Mouse (Mus musculus): ENCODE data around the gene Vim. TPM values are rescaled to one million over a fixed set of nuclear protein-coding genes. Genes with fewer than 3 reads are reported as not detected.
"Not testable (repeated sequence)": the region's sequence is repeated elsewhere in the genome, so short reads cannot be mapped to it uniquely, and the experiment has no call there.

Gene Vim
- total RNA-seq, 1 experiment from 2014 or later, result 674 TPM

DNA sequence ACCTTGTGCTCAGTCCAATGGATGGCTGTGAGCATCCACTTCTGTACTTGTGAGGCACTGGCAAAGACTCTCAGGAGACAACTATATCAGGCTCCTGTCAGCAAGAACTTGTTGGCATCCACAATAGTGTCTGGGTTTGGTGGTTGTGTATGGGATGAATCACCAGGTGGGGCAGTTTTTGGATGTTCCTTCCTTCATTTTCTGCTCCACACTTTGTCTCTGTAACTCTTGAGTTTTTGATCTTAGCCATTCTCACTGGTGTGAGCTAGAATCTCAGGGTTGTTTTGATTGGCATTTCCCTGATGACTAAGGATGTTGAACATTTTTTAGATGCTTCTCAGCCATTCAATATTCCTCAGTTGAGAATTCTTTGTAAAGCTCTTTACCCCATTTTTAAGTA, 10.0 kb downstream of the Vim start:
- ATAC-seq (replicated peaks in 1 of 2; ENCODE audit: insufficient read depth in 1 of 2, low FRiP score in 2 of 2, low TSS enrichment in 1 of 2, low read depth in 1 of 2, poor library complexity in 2 of 2, severe bottlenecking in 2 of 2), result not testable (repeated sequence)

DNA sequence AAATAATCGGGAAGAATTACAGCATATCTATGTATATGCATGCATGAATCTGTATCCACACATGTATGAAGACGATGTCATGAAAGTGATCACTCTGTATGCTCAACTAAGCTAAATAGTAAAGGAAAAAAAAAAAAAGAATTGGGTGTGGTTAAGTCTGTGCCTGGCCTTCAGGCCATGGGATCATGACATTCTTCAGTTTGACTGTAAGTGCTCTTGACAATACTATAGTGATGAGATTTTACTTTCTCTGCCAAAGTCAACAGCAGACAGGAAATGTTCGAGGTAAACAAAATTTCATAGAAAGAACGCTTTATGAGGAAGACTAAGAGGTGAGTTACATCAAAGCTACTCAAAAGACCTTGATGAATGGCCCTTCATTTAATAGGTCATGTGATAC, 19.6 kb downstream of the Vim start:
- ATAC-seq (replicated peaks in 1 of 2; ENCODE audit: insufficient read depth in 1 of 2, low FRiP score in 2 of 2, low TSS enrichment in 1 of 2, low read depth in 1 of 2, poor library complexity in 2 of 2, severe bottlenecking in 2 of 2), result no peak

DNA sequence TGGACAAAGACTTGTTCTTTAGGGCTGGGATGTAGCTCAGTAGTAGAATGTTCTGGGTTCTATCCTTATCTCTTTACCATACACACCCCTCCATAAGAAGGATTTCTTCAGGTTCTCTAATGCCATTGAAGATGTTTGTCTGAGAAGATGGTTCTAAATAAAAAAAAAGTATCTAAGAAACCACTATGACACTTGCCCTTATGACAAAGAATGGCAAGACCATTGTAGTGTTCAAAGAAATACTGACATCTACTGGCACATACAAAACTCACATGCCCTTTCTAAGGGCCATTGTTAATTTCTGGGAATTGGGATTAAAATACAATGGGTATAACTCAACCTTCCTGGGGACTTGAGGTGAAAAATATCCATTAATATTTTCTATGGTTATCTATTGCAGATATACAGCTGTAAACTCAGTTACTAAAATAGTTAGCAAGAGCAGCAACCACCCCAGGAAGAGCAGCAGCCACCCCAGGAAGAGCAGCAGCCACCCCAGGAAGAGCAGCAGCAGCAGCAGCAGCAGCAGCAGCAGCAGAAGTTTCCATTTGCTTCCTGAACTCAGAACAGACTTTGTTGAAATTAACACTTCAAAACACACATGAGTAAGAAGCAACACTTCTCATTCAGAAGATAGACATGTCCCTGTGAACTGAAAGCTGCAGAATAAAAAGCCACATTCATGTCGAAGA, 23.4 kb downstream of the Vim start:
- ATAC-seq (replicated peaks in 1 of 2; ENCODE audit: insufficient read depth in 1 of 2, low FRiP score in 2 of 2, low TSS enrichment in 1 of 2, low read depth in 1 of 2, poor library complexity in 2 of 2, severe bottlenecking in 2 of 2), result peak in 1 of 2 experiments; percentile 37; a peak in 3 of 4 replicates

DNA sequence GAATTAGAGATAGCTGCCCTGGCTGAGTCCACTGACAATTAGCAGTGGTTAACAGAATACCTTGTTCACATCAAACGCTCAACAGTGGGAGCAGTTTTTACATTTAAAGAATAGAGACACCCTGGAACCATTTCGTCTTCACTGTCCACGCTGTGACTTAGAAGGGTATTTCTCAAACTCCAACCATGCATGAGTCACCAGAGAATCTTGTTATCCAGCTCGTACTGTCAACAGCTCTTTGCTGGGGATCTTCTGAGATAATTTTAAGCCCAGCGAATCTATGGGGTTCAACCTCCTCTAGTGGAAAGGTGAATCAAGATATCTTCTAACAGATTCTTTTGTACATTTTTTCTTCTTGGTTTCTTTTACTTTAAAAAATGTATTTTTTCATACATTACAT, 24.4 kb downstream of the Vim start:
- no peak for ATAC-seq (replicated peaks in 1 of 2; ENCODE audit: insufficient read depth in 1 of 2, low FRiP score in 2 of 2, low TSS enrichment in 1 of 2, low read depth in 1 of 2, poor library complexity in 2 of 2, severe bottlenecking in 2 of 2)

DNA sequence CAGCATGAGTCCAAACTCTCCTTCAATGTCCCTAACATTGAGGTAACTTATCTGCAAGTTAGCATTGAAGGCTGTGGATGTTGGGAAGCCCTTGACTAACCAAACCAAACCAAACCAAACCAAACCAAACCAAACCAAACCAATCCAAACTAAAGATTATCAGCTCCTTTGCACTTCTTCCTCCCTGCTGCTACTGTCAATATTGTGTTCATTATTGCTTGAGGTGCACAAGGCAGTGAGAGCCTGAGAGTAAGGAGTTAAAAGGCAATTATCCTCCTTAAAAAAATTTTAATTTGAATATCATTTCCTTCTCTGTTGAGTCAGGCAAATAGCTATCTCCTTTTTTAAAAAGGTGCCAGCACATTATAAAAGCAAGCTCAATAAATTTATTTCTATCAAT, 29.4 kb downstream of the Vim start:
- ATAC-seq (replicated peaks in 1 of 2; ENCODE audit: insufficient read depth in 1 of 2, low FRiP score in 2 of 2, low TSS enrichment in 1 of 2, low read depth in 1 of 2, poor library complexity in 2 of 2, severe bottlenecking in 2 of 2), result no peak

DNA sequence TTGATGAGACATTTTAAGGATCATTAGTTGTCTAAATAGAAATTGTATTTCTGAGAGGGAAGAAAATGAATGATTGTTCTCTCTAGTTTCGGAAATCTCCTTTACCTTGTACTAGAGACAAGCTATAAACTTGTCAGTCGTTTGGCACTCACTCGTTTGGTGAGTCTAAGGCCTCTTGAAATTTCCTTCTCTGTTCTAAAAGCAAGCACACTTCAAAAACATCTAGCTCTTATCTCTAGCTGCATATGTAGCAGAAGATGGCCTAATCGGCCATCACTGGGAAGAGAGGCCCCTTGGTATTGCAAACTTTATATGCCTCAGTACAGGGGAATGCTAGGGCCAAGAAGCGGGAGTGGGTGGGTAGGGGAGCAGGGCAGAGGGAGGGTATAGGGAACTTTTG, 29.9 kb downstream of the Vim start:
- not testable (repeated sequence) for ATAC-seq (replicated peaks in 1 of 2; ENCODE audit: insufficient read depth in 1 of 2, low FRiP score in 2 of 2, low TSS enrichment in 1 of 2, low read depth in 1 of 2, poor library complexity in 2 of 2, severe bottlenecking in 2 of 2)

DNA sequence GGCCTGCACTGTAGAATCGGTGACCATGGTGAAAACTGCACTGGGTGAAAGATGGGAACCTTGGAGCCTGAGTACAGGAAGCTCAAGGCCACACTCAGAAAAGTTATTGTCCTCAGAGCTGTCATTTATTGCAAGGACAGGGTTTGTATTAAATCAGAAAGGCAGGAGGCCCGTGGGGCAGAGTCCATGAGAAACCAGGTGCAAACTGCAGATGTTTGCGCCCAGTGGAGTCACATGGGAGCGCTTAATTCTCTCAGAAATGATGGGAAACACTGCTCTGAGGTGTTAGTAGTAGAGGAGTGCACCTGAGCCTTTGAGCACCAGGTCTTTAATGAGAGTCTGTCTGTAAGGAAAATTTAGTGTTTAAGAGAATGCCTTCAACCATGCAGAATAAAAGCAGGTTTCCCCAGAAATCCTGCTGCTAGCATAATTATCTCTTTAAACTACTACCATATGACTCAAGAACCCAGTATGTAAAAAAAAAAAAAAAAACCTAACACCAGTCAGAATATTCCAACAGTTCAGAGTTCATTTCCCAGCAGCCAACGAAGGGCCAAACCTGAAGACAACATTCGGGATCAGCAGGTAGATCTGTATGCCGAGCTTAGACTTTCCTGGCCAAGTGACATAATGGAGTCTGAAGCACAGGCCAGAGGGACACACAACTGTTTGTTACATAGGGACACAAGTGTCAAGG, 56.6 kb downstream of the Vim start:
- ATAC-seq (replicated peaks in 1 of 2; ENCODE audit: insufficient read depth in 1 of 2, low FRiP score in 2 of 2, low TSS enrichment in 1 of 2, low read depth in 1 of 2, poor library complexity in 2 of 2, severe bottlenecking in 2 of 2), result no peak

Other genes with a start within 250 kb of the Vim start
- gene Cubn, start 82.1 kb upstream of the Vim start, total RNA-seq (2017), result not detected in 2 replicates
- 7.2 and 9.4 TPM in 2 replicates for gene Trdmt1, start 29.3 kb upstream of the Vim start, total RNA-seq (2017)
- gene St8sia6, start 220.1 kb downstream of the Vim start, total RNA-seq (2017), result 1.1 and 1.9 TPM in 2 replicates